Mouse (Mus musculus) erythroblast, embryonic 14.5 days (primary cell): ENCODE data around the gene Nek8.

Experiments used
- GATA1 ChIP-seq: IDR thresholded peaks from 2 replicates; pipeline ENCODE4 v1.6.1; 2012; ENCODE audit warnings: low read length, inconsistent platforms, mixed read lengths
- TAL1 ChIP-seq: IDR thresholded peaks from 3 replicates; pipeline ENCODE4 v1.6.1; 2012; ENCODE audit warnings: low read length, inconsistent platforms, mixed read lengths

DNA sequence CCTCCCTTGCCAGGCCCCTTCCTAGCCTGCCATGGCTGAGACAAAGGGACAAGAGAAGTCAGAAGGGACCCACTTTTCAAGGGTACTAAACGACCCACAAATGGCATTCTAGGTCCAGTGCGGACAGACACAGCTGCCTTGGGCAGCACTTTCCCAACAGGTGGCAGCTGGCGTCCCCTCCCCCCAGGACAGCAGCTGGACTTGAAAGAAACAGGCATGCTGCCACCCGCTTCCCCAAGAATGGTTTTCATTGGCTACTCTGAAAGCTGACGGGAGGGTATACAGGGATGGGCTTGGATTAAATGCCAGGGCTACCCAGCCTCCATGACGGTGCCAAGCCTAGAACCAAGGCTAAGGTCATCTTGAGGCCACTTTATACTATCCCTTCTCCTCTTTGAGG lies 14.0 kb downstream of the Nek8 start:
- TF ChIP-seq GATA1 (no peak), TAL1 (no peak)
